Mouse (Mus musculus): ENCODE measurements around the gene Prok2. TPM values are rescaled to one million over a fixed set of nuclear protein-coding genes. Genes with fewer than 3 reads are reported as not detected.
A peak's percentile ranks its signal among the peaks of the same experiment; 100 is the strongest.

The Prok2 gene
- polyA plus RNA-seq (2012; rRNA removed), result 0.43 and 0.82 TPM in 2 replicates
- polyA plus RNA-seq (2014; fragmentation: Nextera tagmentation; extraction: Ambion mirVana), result 1.8 and 2.0 TPM in 2 replicates

- peak; percentile 44; the same call in 1 of the 2 replicates for ATAC-seq (ENCODE audit: low FRiP score, low read depth)
- H3K36me3 ChIP-seq (ENCODE audit: control insufficient read depth, insufficient read depth, low read length), result no peaks in the 10 kb centered on the region
- WGBS, result under 1% methylated on average over 38 of the region's 61 CpGs
- H3K27me3 ChIP-seq (ENCODE audit: control insufficient read depth, insufficient read depth, low read length), result peaks cover 14% of the 10 kb centered on the region; the same call in 1 of the 2 replicates
- no peaks in the 10 kb centered on the region for H3K9me3 ChIP-seq (ENCODE audit: control insufficient read depth, low read length)
- H3K4me2 ChIP-seq (replicated peaks; ENCODE audit: low read depth, low read length, severe bottlenecking), result peak within 1 kb of the TSS; percentile 99
- H3K4me3 ChIP-seq (replicated peaks; ENCODE audit: low read length), result peak within 1 kb of the TSS; percentile 48
- no peak for DNase-seq (ENCODE audit: low spot score)
- TF ChIP-seq POLR2A (IDR thresholded peaks at IDR 0.05; ENCODE audit: borderline replicate concordance, extremely low read depth, insufficient read depth, insufficient read length), result no peak
- H3K9ac ChIP-seq (ENCODE audit: low read depth, low read length, severe bottlenecking), result peak within 1 kb of the TSS; percentile 49
- peaks cover 23% of the 10 kb centered on the region for H3K4me1 ChIP-seq (ENCODE audit: control insufficient read depth, insufficient read depth, low read length)
- H3K27ac ChIP-seq (replicated peaks; ENCODE audit: low read depth, low read length), result 0 out of 2 replicates have a peak within 1 kb of the TSS, but pooled peaks have one; percentile 38
Measured at GRCm38 (mm10) chr6:99725971-99726561, at the start of gene Prok2. TSS of gene Prok2 (minus strand) at chr6:99726392.

GRCm38 (mm10) chr6:99774680-99775079 is 48.5 kb upstream of the Prok2 start:
- Histone ChIP-seq H3K27me3 (ENCODE audit: control insufficient read depth, insufficient read depth, low read length) (no peaks in the 10 kb centered on the region), H3K27ac (replicated peaks; ENCODE audit: low read depth, low read length) (no peak overlapping the region), H3K9ac (ENCODE audit: low read depth, low read length, severe bottlenecking) (no peak overlapping the region), H3K4me1 (ENCODE audit: control insufficient read depth, insufficient read depth, low read length) (no peaks in the 10 kb centered on the region), H3K4me3 (replicated peaks; ENCODE audit: low read length) (no peak overlapping the region), H3K9me3 (ENCODE audit: control insufficient read depth, low read length) (no peaks in the 10 kb centered on the region), H3K4me2 (replicated peaks; ENCODE audit: low read depth, low read length, severe bottlenecking) (no peak overlapping the region), H3K36me3 (ENCODE audit: control insufficient read depth, insufficient read depth, low read length) (no peaks in the 10 kb centered on the region)
- WGBS, result 74% methylated on average over 10 of the region's 10 CpGs
- no peak for TF ChIP-seq POLR2A (IDR thresholded peaks at IDR 0.05; ENCODE audit: borderline replicate concordance, extremely low read depth, insufficient read depth, insufficient read length)
- ATAC-seq (ENCODE audit: low FRiP score, low read depth), result no peak
- DNase-seq (ENCODE audit: low spot score), result no peak

GRCm38 (mm10) chr6:99768495-99768894 is 42.3 kb upstream of the Prok2 start:
- ATAC-seq (ENCODE audit: low FRiP score, low read depth), result no peak
- no peak overlapping the region for H3K9ac ChIP-seq (ENCODE audit: low read depth, low read length, severe bottlenecking)
- H3K9me3 ChIP-seq (ENCODE audit: control insufficient read depth, low read length), result no peaks in the 10 kb centered on the region
- DNase-seq (ENCODE audit: low spot score), result no peak
- no peak for TF ChIP-seq POLR2A (IDR thresholded peaks at IDR 0.05; ENCODE audit: borderline replicate concordance, extremely low read depth, insufficient read depth, insufficient read length)
- WGBS, result 26% methylated on average over 5 of the region's 5 CpGs
- H3K4me2 ChIP-seq (replicated peaks; ENCODE audit: low read depth, low read length, severe bottlenecking), result no peak overlapping the region
- H3K27ac ChIP-seq (replicated peaks; ENCODE audit: low read depth, low read length), result no peak overlapping the region
- H3K36me3 ChIP-seq (ENCODE audit: control insufficient read depth, insufficient read depth, low read length), result no peaks in the 10 kb centered on the region
- no peaks in the 10 kb centered on the region for H3K27me3 ChIP-seq (ENCODE audit: control insufficient read depth, insufficient read depth, low read length)
- H3K4me1 ChIP-seq (ENCODE audit: control insufficient read depth, insufficient read depth, low read length), result no peaks in the 10 kb centered on the region
- H3K4me3 ChIP-seq (replicated peaks; ENCODE audit: low read length), result no peak overlapping the region

- Histone ChIP-seq H3K9ac (ENCODE audit: low read depth, low read length, severe bottlenecking) (no peak overlapping the region), H3K4me1 (ENCODE audit: control insufficient read depth, insufficient read depth, low read length) (no peaks in the 10 kb centered on the region), H3K4me2 (replicated peaks; ENCODE audit: low read depth, low read length, severe bottlenecking) (no peak overlapping the region), H3K36me3 (ENCODE audit: control insufficient read depth, insufficient read depth, low read length) (no peaks in the 10 kb centered on the region), H3K27ac (replicated peaks; ENCODE audit: low read depth, low read length) (no peak overlapping the region), H3K4me3 (replicated peaks; ENCODE audit: low read length) (no peak overlapping the region), H3K9me3 (ENCODE audit: control insufficient read depth, low read length) (no peaks in the 10 kb centered on the region), H3K27me3 (ENCODE audit: control insufficient read depth, insufficient read depth, low read length) (no peaks in the 10 kb centered on the region)
- ATAC-seq (ENCODE audit: low FRiP score, low read depth), result no peak
- WGBS, result 84% methylated on average over 3 of the region's 3 CpGs
- no peak for DNase-seq (ENCODE audit: low spot score)
- TF ChIP-seq POLR2A (IDR thresholded peaks at IDR 0.05; ENCODE audit: borderline replicate concordance, extremely low read depth, insufficient read depth, insufficient read length), result no peak
Measured at GRCm38 (mm10) chr6:99764916-99765315, 38.7 kb upstream of the Prok2 start.

- Histone ChIP-seq H3K4me3 (replicated peaks; ENCODE audit: low read length) (no peak overlapping the region), H3K4me2 (replicated peaks; ENCODE audit: low read depth, low read length, severe bottlenecking) (no peak overlapping the region), H3K27me3 (ENCODE audit: control insufficient read depth, insufficient read depth, low read length) (no peaks in the 10 kb centered on the region), H3K9me3 (ENCODE audit: control insufficient read depth, low read length) (no peaks in the 10 kb centered on the region), H3K27ac (replicated peaks; ENCODE audit: low read depth, low read length) (no peak overlapping the region), H3K36me3 (ENCODE audit: control insufficient read depth, insufficient read depth, low read length) (no peaks in the 10 kb centered on the region), H3K9ac (ENCODE audit: low read depth, low read length, severe bottlenecking) (no peak overlapping the region), H3K4me1 (ENCODE audit: control insufficient read depth, insufficient read depth, low read length) (no peaks in the 10 kb centered on the region)
- 59% methylated on average over 14 of the region's 14 CpGs for WGBS
- ATAC-seq (ENCODE audit: low FRiP score, low read depth), result no peak
- DNase-seq (ENCODE audit: low spot score), result no peak
- TF ChIP-seq POLR2A (IDR thresholded peaks at IDR 0.05; ENCODE audit: borderline replicate concordance, extremely low read depth, insufficient read depth, insufficient read length), result no peak
Measured at GRCm38 (mm10) chr6:99762069-99762985, 36.1 kb upstream of the Prok2 start.

All from limb, embryonic 14.5 days (tissue).